Mouse (Mus musculus) E14TG2a.4 (cell line): ENCODE results near the gene Rps21.

Experiments
- CTCF ChIP-seq: conservative IDR thresholded peaks from 2 replicates; pipeline ENCODE4 v1.5.1; 2014; ENCODE audit warnings: low read length
- POU5F1 ChIP-seq: IDR thresholded peaks from 2 replicates; pipeline ENCODE4 v1.6.1; 2014; ENCODE audit warnings: low read length, borderline replicate concordance

GRCm38 (mm10) chr2:180236500-180236899 lies 20.7 kb upstream of the Rps21 start:
- TF ChIP-seq CTCF (no peak), POU5F1 (no peak)
